Mouse (Mus musculus): ENCODE data around the gene Akap13. TPM values are rescaled to one million over a fixed set of nuclear protein-coding genes. Genes with fewer than 3 reads are reported as not detected.
A peak's percentile ranks its signal among the peaks of the same experiment; 100 is the strongest.

Gene Akap13
- polyA plus RNA-seq, 1 experiment from 2014 or later: 25.7 TPM

- DNase-seq (no peak), ATAC-seq (no peak)
- H3K36me3 ChIP-seq (replicated peaks; ENCODE audit: insufficient read depth, low read length): no peaks in the 10 kb centered on the region
- TF ChIP-seq EP300 (IDR thresholded peaks at IDR 0.05; ENCODE audit: low read depth): no peak
- no peak for TF ChIP-seq CTCF (IDR thresholded peaks at IDR 0.05; ENCODE audit: low read depth)
- H3K4me1 ChIP-seq (ENCODE audit: insufficient read depth): peaks cover 3% of the 10 kb centered on the region; the same call in 1 of the 2 replicates
- no peak overlapping the region for H3K4me3 ChIP-seq (ENCODE audit: low read depth, low read length)
- H3K27ac ChIP-seq (ENCODE audit: low read depth): no peak overlapping the region
- H3K27me3 ChIP-seq (ENCODE audit: insufficient read depth, low read length): no peaks in the 10 kb centered on the region
- WGBS (ENCODE audit: insufficient replicate concordance): 62% methylated on average over 6 of the region's 6 CpGs
- H3K4me2 ChIP-seq (ENCODE audit: low read depth, low read length): no peak overlapping the region
- H3K9me3 ChIP-seq (ENCODE audit: low read length): no peaks in the 10 kb centered on the region
- H3K9ac ChIP-seq (replicated peaks): no peak overlapping the region
Observed at GRCm38 (mm10) chr7:75520531-75520930, 65.2 kb downstream of the Akap13 start.

DNA sequence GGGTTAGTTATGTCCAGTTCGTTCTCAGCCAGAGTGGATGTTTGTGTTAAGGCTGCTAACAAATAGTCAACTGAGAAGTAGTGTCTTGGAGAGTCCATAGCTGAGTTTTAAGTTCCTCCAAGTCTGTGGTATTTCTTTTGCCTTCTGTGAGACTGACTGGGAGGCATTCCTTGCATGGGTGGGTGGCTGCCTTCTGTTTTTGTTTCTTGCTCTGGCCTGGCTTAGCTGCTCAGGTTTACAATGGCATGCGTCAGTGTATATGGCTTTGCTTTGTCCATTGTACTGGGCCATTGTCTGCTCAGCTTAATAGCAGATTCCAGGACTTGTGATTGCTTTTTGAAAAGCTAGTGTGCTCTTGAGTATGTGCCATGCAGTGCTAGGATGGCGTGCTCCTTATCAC lies 65.9 kb downstream of the Akap13 start:
- Histone ChIP-seq H3K4me2 (ENCODE audit: low read depth, low read length) (no peak overlapping the region), H3K9me3 (ENCODE audit: low read length) (no peaks in the 10 kb centered on the region), H3K4me1 (ENCODE audit: insufficient read depth) (peaks cover 9% of the 10 kb centered on the region; the same call in 1 of the 2 replicates), H3K9ac (replicated peaks) (no peak overlapping the region), H3K27me3 (ENCODE audit: insufficient read depth, low read length) (no peaks in the 10 kb centered on the region), H3K4me3 (ENCODE audit: low read depth, low read length) (no peak overlapping the region), H3K36me3 (replicated peaks; ENCODE audit: insufficient read depth, low read length) (no peaks in the 10 kb centered on the region), H3K27ac (ENCODE audit: low read depth) (no peak overlapping the region)
- TF ChIP-seq CTCF (IDR thresholded peaks at IDR 0.05; ENCODE audit: low read depth) (no peak), EP300 (IDR thresholded peaks at IDR 0.05; ENCODE audit: low read depth) (no peak)
- no peak for ATAC-seq
- 74% methylated on average over 3 of the region's 3 CpGs for WGBS (ENCODE audit: insufficient replicate concordance)
- no peak for DNase-seq

DNA sequence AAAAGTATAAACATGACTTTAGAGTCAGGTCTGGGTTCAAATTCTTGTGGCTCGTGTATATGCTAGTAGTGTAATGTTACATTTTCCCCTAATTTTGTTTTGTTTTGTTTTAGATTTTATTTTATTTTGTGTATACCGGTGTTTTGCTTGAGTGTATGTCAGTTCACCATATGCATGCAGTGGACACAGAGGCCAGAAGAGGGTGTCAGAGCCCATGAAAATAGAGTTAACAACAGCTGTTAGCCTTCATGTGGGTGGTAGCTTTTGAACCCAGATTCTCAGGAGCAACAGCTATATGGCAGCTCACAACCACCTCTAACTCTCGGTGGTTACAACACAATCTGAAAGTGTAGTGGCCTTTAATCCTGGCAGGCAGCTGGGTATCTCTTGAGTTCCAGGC lies 66.9 kb downstream of the Akap13 start:
- no peak for DNase-seq
- 62% methylated on average over 3 of the region's 3 CpGs for WGBS (ENCODE audit: insufficient replicate concordance)

GRCm38 (mm10) chr7:75524789-75525569 lies 69.6 kb downstream of the Akap13 start:
- TF ChIP-seq CTCF (IDR thresholded peaks at IDR 0.05; ENCODE audit: low read depth) (no peak), EP300 (IDR thresholded peaks at IDR 0.05; ENCODE audit: low read depth) (no peak)
- ATAC-seq: no peak
- Histone ChIP-seq H3K27me3 (ENCODE audit: insufficient read depth, low read length) (no peaks in the 10 kb centered on the region), H3K9me3 (ENCODE audit: low read length) (no peaks in the 10 kb centered on the region), H3K4me3 (ENCODE audit: low read depth, low read length) (no peak overlapping the region), H3K9ac (replicated peaks) (no peak overlapping the region), H3K4me1 (ENCODE audit: insufficient read depth) (peaks cover 10% of the 10 kb centered on the region), H3K36me3 (replicated peaks; ENCODE audit: insufficient read depth, low read length) (no peaks in the 10 kb centered on the region), H3K27ac (ENCODE audit: low read depth) (no peak overlapping the region), H3K4me2 (ENCODE audit: low read depth, low read length) (no peak overlapping the region)
- DNase-seq: no peak

More for the DNA sequence above, 66.9 kb downstream of the Akap13 start:
- no peak overlapping the region for H3K4me3 ChIP-seq (ENCODE audit: low read depth, low read length)
- no peaks in the 10 kb centered on the region for H3K9me3 ChIP-seq (ENCODE audit: low read length)
- H3K9ac ChIP-seq (replicated peaks): no peak overlapping the region
- H3K4me1 ChIP-seq (ENCODE audit: insufficient read depth): peaks cover 9% of the 10 kb centered on the region; the same call in 1 of the 2 replicates
- no peak for ATAC-seq
- H3K36me3 ChIP-seq (replicated peaks; ENCODE audit: insufficient read depth, low read length): no peaks in the 10 kb centered on the region
- no peak for TF ChIP-seq EP300 (IDR thresholded peaks at IDR 0.05; ENCODE audit: low read depth)
- peak; percentile 33 for TF ChIP-seq CTCF (IDR thresholded peaks at IDR 0.05; ENCODE audit: low read depth)
- no peak overlapping the region for H3K4me2 ChIP-seq (ENCODE audit: low read depth, low read length)
- H3K27ac ChIP-seq (ENCODE audit: low read depth): no peak overlapping the region
- H3K27me3 ChIP-seq (ENCODE audit: insufficient read depth, low read length): no peaks in the 10 kb centered on the region

- TF ChIP-seq CTCF (IDR thresholded peaks at IDR 0.05; ENCODE audit: low read depth) (no peak), EP300 (IDR thresholded peaks at IDR 0.05; ENCODE audit: low read depth) (no peak)
- no peak overlapping the region for H3K4me2 ChIP-seq (ENCODE audit: low read depth, low read length)
- peaks cover 12% of the 10 kb centered on the region for H3K4me1 ChIP-seq (ENCODE audit: insufficient read depth)
- H3K4me3 ChIP-seq (ENCODE audit: low read depth, low read length): no peak overlapping the region
- H3K9me3 ChIP-seq (ENCODE audit: low read length): no peaks in the 10 kb centered on the region
- no peaks in the 10 kb centered on the region for H3K27me3 ChIP-seq (ENCODE audit: insufficient read depth, low read length)
- 58% methylated on average over 4 of the region's 4 CpGs for WGBS (ENCODE audit: insufficient replicate concordance)
- H3K27ac ChIP-seq (ENCODE audit: low read depth): no peak overlapping the region
- no peaks in the 10 kb centered on the region for H3K36me3 ChIP-seq (replicated peaks; ENCODE audit: insufficient read depth, low read length)
- ATAC-seq (no peak), DNase-seq (no peak)
- H3K9ac ChIP-seq (replicated peaks): no peak overlapping the region
Observed at GRCm38 (mm10) chr7:75525716-75526401, 70.5 kb downstream of the Akap13 start.

- Histone ChIP-seq H3K4me3 (ENCODE audit: low read depth, low read length) (no peak overlapping the region), H3K4me2 (ENCODE audit: low read depth, low read length) (no peak overlapping the region), H3K27ac (ENCODE audit: low read depth) (no peak overlapping the region; the same call in 1 of the 2 replicates), H3K4me1 (ENCODE audit: insufficient read depth) (peaks cover 12% of the 10 kb centered on the region), H3K27me3 (ENCODE audit: insufficient read depth, low read length) (no peaks in the 10 kb centered on the region), H3K9me3 (ENCODE audit: low read length) (no peaks in the 10 kb centered on the region), H3K36me3 (replicated peaks; ENCODE audit: insufficient read depth, low read length) (no peaks in the 10 kb centered on the region), H3K9ac (replicated peaks) (no peak overlapping the region)
- 62% methylated on average over 4 of the region's 4 CpGs for WGBS (ENCODE audit: insufficient replicate concordance)
- no peak for TF ChIP-seq CTCF (IDR thresholded peaks at IDR 0.05; ENCODE audit: low read depth)
- no peak for TF ChIP-seq EP300 (IDR thresholded peaks at IDR 0.05; ENCODE audit: low read depth)
- DNase-seq: no peak
- no peak for ATAC-seq
Observed at GRCm38 (mm10) chr7:75528751-75529150, 73.4 kb downstream of the Akap13 start.
